Mouse (Mus musculus) adipose tissue, adult 10 weeks (tissue): Measurements from ENCODE around the gene Mblac1. TPM values are rescaled to one million over a fixed set of nuclear protein-coding genes. Genes with fewer than 3 reads are reported as not detected.

Source experiments
- polyA plus RNA-seq: library from polyadenylated mRNA; stranded (reverse); fragments of 350-450 nt; fragmentation: Illumina TruSeq; extraction: RNeasy Lipid Tissue Mini Kit (QIAGEN cat#74804); gene quantifications from one replicate; pipeline ENCODE4 v1.2.3, GENCODE M21; 2014; ENCODE audit warnings: low read depth, low replicate concordance

Mblac1 gene
- polyA plus RNA-seq = 5.7 TPM

DNA sequence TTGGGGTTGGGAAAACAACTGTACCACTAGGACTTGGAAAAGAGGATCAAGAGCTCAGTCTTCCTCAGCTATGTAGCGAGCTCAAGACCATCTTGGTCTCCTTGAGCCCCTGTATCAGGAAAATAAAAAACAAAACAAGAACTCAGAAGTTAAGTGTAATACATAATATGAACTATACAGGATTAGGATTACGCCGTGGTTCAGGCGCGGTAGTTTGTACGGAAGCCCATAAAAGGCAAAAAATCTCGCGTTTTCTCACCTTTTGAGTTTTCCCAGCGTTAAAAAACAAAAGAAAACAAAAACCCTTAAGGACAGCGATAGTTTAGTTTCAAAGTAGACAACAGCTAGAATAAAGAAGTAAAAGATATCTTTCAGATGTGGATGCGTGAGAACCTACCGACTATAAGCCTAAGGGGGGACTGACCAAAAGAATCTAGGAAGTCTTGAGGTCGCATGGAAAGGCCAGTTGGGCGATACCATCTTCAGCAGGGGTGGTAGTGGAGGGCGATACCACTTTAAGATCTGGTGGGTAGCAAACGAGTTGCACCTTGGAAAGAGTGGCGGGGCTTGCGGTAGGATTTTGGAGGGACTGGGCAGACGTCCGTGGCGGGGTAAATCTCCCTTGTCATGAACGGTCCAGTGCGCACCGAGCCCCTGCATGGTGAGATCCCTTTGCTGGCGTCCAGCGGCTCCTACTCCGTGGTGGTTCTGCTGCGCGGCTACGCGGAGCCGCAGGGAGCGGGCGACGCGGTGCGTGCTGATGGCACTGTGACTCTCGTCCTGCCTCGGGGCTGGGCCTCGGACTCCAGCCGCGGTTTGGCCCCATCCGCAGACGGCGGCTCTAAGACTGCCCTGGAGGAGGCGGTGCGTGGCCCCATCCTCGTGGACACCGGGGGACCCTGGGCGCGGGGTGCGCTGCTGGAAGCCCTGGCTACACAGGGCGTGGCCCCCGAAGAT lies at the start of gene Mblac1:
TSS of gene Mblac1 (plus strand) at position 544 of the 957 bp plus-strand sequence.

GRCm38 (mm10) chr5:138155443-138155976 lies 38.6 kb upstream of the Mblac1 start, which contains the start of gene Zfp113:
Gene Zfp113 (minus strand): TSS chr5:138155744.

GRCm38 (mm10) chr5:138160842-138161665 lies 33.1 kb upstream of the Mblac1 start, which contains the start of gene Cops6:
Gene Cops6 (plus strand): TSS chr5:138161071.

GRCm38 (mm10) chr5:138171695-138172491 lies 22.2 kb upstream of the Mblac1 start, which contains the start of the genes Ap4m1 and Mcm7:
Gene Ap4m1 (plus strand): TSS chr5:138172002.
Gene Mcm7 (minus strand): TSS chr5:138172422.

DNA sequence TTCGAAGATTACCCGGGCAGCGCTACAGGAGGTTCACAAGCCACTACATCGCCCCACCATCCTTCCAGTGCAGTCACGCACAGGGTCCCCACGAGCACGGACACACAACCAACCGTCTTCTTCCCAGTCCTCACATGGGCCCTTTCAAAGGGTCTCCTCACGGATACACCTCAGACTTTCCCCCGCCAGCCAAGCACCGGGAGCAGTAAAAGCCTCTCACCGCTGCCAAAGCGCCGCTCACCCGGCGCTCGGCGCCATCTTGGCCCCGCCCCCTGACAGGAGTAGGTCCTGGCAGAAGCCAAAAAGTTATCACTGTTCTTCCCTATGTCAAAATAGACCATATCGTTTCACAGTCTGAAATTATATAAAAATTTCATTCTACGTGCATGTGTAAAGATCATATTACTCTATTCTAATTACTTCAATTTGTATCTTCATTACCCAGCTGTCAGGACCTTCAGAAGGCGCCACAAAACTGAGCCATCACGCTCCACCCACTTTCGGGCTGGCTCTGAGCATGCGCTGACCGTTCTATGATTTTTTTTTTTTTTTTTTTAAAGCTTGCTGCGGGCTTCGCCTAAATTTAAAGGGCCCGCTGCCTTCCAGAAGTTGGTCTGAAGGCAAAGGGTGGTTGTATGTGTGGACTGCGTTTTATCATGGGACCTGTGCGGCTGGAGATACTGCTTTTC lies 7.0 kb upstream of the Mblac1 start, which contains the start of the genes Taf6 and Cnpy4:
TSS of gene Taf6 (minus strand) at position 502 of the 689 bp plus-strand sequence.
TSS of gene Cnpy4 (plus strand) at position 536 of the 689 bp plus-strand sequence.

DNA sequence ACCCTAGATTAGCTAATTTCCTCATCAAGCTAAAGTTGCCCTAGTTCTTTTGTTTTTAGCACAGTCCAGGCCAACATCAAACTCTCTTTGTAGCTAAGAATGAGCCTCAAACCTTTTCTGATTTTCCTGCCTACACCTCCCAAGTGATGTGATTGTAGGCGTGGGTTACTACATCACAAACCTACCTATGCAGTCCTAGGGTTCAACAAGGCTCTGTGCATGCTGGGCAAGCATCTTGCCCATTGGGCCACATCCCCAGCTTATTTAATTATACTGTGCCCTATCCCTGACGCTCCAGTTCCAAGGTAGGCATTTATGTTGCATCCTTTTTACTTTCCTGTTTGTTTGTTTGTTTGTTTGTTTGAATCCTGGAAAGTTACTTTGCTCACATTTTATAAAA lies 31.6 kb downstream of the Mblac1 start, which contains the start of gene Nxpe5:
TSS of gene Nxpe5 (plus strand) at position 199 of the 400 bp plus-strand sequence.

Other genes starting within 250 kb of the Mblac1 start
- gene Gjc3, start 231.2 kb upstream of the Mblac1 start, polyA plus RNA-seq = 0.10 TPM
- gene Azgp1, start 212.8 kb upstream of the Mblac1 start, polyA plus RNA-seq = 1.3 TPM
- gene Smok3a, start 173.1 kb upstream of the Mblac1 start, polyA plus RNA-seq = not detected
- 0.36 TPM for gene Smok3b, start 172.9 kb upstream of the Mblac1 start, polyA plus RNA-seq
- not detected for gene Smok3c, start 141.1 kb upstream of the Mblac1 start, polyA plus RNA-seq
- 11.2 TPM for gene Zkscan1, start 109.2 kb upstream of the Mblac1 start, polyA plus RNA-seq
- gene Zscan21, start 77.4 kb upstream of the Mblac1 start, polyA plus RNA-seq = 19.0 TPM
- 6.9 TPM for gene Zfp113, start 38.6 kb upstream of the Mblac1 start, polyA plus RNA-seq
- gene Cops6, start 33.2 kb upstream of the Mblac1 start, polyA plus RNA-seq = 124 TPM
- gene Ap4m1, start 22.3 kb upstream of the Mblac1 start, polyA plus RNA-seq = 26.6 TPM
- 26.1 TPM for gene Mcm7, start 21.9 kb upstream of the Mblac1 start, polyA plus RNA-seq
- 29.0 TPM for gene Taf6, start 6.9 kb upstream of the Mblac1 start, polyA plus RNA-seq
- 20.6 TPM for gene Cnpy4, start 6.8 kb upstream of the Mblac1 start, polyA plus RNA-seq
- gene Nxpe5, start 31.6 kb downstream of the Mblac1 start, polyA plus RNA-seq = 22.5 TPM
- gene Lamtor4, start 61.2 kb downstream of the Mblac1 start, polyA plus RNA-seq = 169 TPM
- 57.0 TPM for gene BC037034, start 69.7 kb downstream of the Mblac1 start, polyA plus RNA-seq
- 36.2 TPM for gene Gal3st4, start 78.5 kb downstream of the Mblac1 start, polyA plus RNA-seq
- gene Gm43720, start 85.6 kb downstream of the Mblac1 start, polyA plus RNA-seq = 1.8 TPM
- 11.8 TPM for gene Gpc2, start 85.7 kb downstream of the Mblac1 start, polyA plus RNA-seq
- 10.9 TPM for gene Stag3, start 85.9 kb downstream of the Mblac1 start, polyA plus RNA-seq
- gene Pvrig, start 147.6 kb downstream of the Mblac1 start, polyA plus RNA-seq = 0.30 TPM
- gene Zfp157, start 247.2 kb downstream of the Mblac1 start, polyA plus RNA-seq = 6.9 TPM